Mouse (Mus musculus): ENCODE measurements around the gene Pclo. TPM values are rescaled to one million over a fixed set of nuclear protein-coding genes. Genes with fewer than 3 reads are reported as not detected.
"Not testable (repeated sequence)": the region's sequence is repeated elsewhere in the genome, so short reads cannot be mapped to it uniquely, and the experiment has no call there.

The Pclo gene
- under 1 TPM; 0.26 to 0.28 TPM for total RNA-seq (2021)

DNA sequence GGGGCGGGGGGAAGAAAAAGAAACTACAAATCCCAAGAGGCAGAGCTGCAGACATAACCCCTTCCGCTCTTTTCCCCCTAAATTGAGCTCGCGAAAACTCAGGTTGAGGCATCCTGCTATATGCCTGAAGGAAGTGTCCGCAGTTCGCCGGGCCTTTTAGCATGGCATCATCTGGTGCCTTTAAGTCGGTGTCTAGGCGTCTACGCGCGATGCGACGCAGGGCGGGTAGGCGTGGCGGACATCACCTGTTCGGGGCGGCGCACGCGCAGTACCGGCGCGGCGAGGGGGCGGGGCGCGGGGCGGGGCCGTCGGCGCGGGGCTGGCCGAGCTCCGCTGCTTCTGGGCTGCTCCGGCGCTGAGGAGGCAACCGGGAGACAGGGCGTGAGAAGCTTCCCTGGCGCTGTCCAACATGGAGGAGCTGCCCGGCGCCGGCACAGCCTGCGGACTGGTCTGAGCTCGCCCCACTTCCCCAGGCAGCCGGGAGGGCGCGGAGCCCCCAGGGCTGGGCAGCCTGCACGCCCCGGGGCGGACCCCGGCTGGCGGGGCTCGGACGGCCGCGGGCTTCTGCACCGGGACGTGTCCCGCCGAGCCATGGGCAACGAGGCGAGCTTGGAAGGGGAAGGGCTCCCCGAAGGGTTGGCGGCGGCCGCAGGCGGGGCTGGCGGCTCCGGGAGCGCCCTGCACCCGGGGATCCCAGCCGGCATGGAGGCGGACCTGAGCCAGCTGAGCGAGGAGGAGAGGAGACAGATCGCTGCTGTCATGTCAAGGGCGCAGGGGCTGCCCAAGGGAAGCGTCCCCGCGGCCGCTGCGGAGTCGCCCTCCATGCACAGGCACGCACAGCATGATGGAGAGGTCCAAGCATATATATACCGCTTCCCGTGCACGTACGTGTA, at the start of gene Pclo:
Gene Pclo (plus strand): TSS at position 288 of the 893 bp plus-strand sequence.
- intact Hi-C loops (cut with DNase I): no loop called here

DNA sequence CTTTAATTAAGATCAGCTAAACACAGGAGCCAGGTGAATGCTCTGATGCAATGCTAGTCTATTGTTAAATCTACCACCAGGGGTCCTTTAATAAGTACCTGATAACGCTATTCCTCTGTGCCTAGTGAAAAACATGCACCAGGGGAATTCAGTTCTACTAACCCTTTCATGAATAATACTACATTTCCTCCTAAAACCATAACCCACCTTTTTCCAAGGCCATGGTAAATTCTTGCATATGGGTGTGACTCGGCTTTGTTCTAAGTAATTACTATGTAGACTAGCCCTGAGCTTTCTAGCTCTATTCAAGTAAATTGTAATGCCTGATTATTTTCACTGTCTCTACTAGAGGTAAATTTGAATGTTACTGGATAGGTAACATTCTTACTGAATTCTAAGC, 20.3 kb upstream of the Pclo start:
- DNase-seq (ENCODE audit: low spot score); intact Hi-C loops (cut with DNase I): not testable (repeated sequence)

More for the DNA sequence above, at the start of gene Pclo:
- DNase-seq (ENCODE audit: low spot score): peak; percentile 4

DNA sequence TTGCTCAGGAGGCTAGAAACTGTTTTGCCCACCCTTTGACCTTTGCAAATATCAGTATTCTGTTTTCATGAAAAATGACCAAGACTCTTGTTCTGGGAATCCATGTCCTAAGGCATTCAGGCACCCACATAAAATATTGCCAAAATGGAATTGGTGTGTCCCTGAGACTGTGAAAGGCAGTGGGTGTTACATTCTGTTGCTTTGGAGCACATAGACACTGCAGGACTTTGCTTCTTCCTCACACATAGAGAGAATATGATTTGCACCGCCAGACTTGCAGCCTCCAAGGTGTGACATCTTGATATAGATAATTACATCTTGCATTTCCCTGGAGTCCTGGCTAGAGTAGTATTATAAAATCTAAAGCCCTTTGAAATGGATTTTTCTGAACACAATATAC, 6.2 kb upstream of the Pclo start:
- intact Hi-C loops (cut with DNase I): no loop called here
- no peak for DNase-seq (ENCODE audit: low spot score)

DNA sequence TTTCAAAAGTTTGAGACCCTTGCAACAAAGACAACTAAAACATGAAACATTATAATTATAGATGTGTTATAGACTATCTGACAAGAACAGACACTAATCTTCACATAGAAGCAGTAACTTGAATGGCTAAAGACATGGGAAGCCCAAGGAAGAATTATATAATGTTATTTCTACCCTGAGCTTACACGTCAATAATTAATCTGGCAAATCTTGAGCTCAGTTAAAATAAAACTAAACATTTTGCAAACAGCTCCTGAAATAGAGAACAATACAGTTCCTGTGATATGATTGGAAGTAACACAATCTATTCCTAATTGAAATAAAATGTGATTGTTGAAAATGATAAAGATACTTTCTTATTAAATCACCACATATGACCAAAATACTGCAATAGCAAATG, 5.1 kb upstream of the Pclo start:
- no peak for DNase-seq (ENCODE audit: low spot score)
- intact Hi-C loops (cut with DNase I): no loop called here

DNA sequence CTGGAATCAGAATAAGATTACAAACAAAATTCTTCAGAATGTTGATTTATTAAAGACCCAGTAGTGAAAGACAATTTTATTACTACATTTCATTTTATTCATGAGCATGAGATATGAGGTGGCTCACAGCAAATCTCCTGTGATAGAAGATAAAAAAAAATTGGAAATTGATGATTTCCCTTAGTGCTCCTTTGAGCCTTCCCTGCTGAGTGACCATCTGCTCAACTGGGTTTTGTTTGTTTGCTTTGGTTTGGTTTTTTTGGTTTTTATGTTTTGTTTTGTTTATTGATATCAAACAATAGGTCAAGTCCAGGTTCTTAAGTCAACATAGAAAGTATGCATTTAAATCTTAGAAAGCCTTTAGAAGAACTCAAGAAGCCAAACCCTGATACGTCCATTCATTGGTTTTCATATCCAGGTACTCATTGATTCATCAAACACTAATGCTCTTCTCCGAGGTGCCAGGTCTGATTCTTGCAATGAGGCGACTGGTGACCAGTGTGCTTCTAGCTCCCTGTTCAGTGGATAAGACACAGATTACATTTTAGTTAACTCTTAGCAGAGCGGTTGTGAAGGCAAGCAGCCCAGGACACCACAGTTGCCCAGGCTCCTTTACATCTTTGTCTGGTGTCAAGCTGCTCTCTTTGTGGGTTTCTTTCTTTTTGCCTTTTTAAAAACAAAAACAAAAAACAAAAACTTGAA, 3.6 kb downstream of the Pclo start:
- no peak for DNase-seq (ENCODE audit: low spot score)
- intact Hi-C loops (cut with DNase I): no loop called here

DNA sequence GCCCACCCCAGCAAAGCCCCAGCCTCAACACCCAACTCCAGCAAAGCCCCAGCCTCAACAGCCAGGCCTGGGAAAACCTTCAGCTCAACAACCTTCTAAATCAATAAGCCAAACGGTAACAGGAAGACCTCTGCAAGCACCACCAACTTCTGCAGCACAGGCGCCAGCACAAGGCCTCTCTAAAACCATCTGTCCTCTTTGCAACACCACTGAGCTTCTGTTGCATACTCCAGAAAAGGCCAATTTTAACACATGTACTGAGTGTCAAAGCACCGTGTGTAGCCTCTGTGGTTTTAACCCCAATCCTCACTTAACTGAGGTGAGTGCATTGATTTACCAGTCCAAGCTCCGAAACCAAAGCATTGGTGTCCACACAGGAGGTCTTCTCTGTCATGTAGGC, 7.3 kb downstream of the Pclo start:
- intact Hi-C loops (cut with DNase I): no loop called here
- DNase-seq (ENCODE audit: low spot score): no peak

DNA sequence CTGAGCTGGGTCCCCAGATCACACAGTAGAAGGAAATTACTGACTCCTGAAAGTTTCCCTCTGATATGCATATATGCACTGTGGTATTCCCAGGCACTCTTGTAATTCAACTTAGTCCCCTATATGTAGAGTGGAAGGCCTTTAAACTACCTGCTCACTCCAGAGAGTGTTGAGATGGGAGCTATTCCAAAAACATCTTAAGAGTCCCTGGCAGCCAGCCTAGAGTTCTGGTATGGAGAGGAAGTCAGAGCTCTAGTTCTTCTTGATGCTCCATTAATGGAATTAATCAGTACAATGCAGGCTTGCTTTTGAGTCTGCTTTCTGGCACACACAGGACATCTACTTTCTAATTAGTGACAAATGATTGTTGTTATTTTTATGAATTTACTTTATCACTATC, 11.3 kb downstream of the Pclo start:
- DNase-seq (ENCODE audit: low spot score): no peak
- intact Hi-C loops (cut with DNase I): no loop called here

DNA sequence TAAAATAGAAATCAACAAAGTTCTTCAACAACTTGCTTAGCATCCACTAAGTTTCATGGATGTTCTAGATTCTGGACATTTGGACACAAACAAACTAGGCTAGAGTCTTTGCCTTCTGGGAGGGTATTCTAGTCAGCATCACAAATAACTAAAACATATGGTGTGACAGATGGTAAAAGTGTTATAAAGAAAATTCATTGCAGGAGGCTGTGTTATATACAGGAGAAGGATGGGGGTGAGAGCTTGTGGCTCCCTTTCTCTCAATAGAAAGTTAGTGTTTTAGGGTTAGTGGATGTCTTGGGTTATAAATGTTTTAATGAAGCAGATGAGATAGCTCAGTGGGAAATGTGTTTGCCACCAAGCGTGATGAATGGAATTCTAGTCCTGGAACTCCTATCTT, 13.1 kb downstream of the Pclo start:
- intact Hi-C loops (cut with DNase I): no loop called here
- no peak for DNase-seq (ENCODE audit: low spot score)

DNA sequence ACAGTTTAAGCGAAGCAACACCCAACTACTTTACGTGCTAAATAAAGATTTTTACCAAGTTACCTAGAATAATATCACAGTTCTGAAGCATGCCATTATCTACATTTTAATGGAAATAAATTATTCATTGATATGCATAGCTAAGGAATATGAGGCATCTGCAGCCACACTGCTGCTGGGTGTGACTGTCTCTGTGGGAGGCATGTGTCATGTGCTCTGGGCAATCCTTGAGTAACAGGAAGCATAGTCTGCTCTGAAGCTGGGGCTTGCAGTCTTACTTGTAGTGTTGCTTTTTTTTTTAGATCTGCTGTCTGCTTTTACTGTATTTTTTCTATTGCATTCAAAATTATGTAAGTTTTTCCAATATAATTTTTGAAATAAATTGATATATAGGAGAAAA, 17.2 kb downstream of the Pclo start:
- intact Hi-C loops (cut with DNase I): no loop called here
- DNase-seq (ENCODE audit: low spot score): no peak

DNA sequence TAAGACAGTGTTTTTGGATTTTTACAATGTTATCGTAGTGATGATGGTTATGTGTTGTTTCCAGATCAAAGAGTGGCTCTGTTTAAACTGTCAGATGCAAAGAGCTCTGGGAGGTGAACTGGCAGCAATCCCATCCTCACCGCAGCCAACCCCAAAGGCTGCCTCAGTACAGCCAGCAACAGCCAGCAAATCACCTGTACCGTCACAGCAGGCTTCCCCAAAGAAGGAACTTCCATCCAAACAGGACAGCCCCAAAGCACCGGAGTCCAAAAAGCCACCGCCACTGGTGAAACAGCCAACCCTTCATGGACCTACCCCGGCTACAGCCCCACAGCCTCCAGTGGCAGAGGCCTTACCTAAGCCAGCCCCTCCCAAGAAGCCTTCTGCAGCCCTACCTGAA, 24.6 kb downstream of the Pclo start:
- DNase-seq (ENCODE audit: low spot score): no peak
- intact Hi-C loops (cut with DNase I): no loop called here

DNA sequence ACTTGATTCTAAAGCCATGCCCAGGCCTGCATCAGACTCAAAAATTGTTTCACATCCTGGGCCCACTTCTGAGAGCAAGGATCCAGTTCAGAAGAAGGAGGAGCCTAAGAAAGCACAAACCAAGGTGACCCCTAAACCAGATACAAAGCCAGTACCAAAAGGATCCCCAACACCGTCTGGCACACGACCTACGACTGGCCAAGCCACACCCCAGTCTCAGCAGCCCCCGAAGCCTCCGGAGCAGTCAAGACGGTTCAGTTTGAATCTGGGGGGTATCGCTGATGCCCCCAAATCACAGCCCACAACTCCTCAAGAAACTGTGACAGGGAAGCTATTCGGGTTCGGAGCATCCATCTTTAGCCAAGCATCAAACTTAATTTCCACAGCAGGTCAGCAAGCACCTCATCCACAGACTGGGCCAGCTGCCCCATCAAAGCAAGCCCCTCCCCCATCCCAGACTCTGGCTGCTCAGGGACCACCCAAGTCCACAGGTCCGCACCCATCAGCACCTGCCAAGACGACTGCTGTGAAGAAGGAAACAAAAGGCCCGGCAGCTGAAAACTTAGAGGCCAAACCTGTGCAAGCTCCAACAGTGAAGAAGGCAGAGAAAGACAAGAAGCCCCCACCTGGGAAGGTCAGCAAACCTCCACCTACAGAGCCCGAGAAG, 25.4 kb downstream of the Pclo start:
- intact Hi-C loops (cut with DNase I): no loop called here
- no peak for DNase-seq (ENCODE audit: low spot score)

DNA sequence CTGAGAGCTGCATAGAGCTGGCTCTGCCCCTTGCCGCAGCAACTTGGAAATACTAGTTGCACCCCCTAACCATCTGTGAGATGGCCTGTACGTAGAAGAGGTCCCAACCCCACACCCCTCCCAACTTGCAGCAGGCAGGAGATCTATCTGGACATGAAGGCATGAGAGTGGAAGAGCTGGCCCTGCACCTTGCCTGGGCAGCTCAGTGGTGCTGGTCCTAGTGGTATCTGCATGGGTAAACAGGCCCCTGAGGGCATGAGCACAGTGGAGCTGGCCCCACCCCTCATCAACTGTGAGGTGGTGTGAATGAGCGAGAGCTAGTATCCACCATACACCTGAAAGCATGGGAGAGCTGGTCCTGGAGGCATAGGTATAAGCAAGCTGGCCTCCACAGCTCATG, 60.9 kb downstream of the Pclo start:
- intact Hi-C loops (cut with DNase I): loop anchor here (10.0 kb wide), 1 partner anchor 109 kb away; no protein-coding TSS in a partner anchor
- no peak for DNase-seq (ENCODE audit: low spot score)

DNA sequence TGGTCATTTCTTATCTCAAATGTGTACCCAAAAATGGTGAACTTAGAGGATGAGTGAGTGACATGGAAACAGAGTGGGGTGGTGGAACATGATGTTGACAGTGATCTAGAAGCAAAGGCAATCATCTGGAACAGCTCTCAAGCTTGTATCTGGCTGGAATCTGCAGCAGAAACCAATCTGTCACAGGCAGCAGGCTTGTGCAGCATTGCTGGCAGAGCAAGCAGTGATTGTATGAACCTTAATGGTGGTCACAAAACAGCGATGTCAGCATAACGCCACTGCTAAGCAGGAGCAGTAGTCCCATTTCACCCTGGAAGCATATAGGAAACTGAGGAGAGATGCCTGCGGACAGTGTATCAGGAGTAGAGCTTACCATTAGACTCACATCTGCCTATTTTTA, 76.8 kb downstream of the Pclo start:
- intact Hi-C loops (cut with DNase I): no loop called here
- DNase-seq (ENCODE audit: low spot score): no peak

DNA sequence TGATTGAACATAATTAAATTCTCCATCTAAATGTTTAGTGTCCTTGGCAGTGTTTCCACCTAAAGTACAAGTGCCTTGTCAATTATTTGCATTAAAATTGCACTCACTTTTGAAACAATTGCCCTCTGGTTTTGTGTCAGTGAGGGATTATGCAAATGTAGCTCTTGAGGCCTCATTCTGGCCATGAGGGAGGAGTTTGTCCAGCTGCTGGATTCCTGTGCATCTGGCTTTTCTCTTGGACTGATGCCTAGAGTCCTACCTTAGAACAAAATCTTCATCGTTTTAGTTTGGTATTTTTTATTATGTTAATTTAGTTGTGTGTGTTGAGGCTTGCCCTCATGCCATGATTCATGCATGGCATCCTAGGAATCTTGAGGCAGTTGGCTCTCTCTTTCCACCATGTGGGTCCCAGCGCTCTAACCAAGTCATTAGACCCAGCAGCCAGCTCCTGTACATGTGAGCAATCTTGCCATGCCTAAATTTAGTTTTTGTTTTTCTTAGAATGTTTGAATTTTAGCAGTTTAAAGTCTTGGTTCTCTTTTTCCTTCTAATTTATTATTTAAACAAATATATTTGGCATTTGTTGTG, 80.8 kb downstream of the Pclo start:
- intact Hi-C loops (cut with DNase I): no loop called here
- no peak for DNase-seq (ENCODE audit: low spot score)

DNA sequence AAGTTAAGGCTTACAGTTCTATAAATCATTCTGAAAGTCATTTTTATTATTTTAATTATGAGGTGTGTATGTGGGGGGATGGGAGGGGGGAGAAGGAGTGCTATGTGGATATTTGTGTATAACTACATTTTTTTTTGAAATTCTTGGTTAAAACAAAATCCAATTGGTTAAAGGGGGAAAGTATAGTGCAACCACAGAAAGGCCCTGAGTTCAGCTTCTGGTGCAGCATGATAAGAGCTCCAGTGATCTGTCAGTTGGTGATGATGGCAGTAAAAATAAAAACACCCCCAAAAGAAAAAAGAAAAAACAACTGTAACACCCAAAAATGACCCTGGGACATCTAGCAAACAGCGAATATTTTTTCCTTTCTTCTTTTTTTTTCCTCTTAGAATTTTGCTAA, 93.6 kb downstream of the Pclo start:
- intact Hi-C loops (cut with DNase I): no loop called here

DNA sequence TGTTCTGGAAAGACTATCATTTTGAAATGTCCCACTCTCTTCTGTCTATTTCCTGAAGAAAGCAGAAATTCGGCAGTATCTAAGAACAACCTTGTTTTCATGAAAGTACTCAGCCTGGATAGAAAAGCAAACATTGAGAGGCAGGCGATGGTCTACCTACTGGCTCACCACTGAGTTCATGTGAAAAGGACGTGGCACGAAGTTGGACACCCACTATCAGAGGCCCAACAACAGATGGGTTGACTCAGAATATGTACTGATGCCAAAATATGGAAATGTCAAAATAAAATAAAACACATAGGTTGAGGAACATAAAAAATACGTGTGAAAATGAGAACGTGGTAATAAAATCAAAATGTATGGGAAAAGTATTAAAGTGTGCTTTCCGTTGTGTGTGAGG, 106.4 kb downstream of the Pclo start:
- intact Hi-C loops (cut with DNase I): no loop called here
- no peak for DNase-seq (ENCODE audit: low spot score)

More for the DNA sequence above, 93.6 kb downstream of the Pclo start:
- DNase-seq (ENCODE audit: low spot score): no peak

DNA sequence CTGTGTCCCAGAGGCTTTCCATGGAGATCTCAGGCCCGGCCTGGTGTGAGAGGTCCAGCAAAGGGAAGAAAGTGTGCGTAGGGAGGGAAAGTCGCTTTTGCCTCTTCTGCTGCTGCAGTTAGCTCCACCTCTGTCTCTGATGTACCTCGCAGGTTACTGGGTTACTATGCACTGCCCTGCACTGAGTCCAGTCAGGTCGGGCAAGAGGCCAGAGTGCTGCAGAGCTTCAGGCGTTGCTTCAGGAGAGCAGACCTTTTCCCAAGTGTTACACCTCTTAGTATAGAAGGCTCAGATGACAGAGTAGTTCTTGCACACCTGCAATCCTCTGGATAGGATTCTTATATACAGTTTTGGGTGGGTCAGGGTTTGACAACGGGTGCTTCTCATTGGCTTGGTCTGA, 108.6 kb downstream of the Pclo start:
- intact Hi-C loops (cut with DNase I): no loop called here
- no peak for DNase-seq (ENCODE audit: low spot score)

DNA sequence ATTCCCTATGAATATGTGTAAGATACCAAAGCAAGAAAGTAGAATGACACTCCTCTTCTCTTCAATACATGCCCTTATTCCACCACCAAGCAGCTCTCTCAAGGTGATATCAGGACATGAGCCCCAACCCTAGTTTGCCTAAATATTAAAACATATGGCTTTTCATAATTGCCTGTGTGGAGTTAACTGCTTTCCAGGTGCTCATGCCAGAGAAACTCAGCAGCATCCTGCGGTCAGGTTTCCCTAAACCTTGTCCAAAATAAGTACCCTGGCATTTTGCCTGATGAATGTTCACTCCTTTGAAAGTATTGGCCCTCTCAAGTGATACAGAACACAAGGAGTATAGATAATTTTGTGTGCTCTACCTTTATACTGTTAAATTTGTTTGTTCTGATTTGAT, 126.5 kb downstream of the Pclo start:
- intact Hi-C loops (cut with DNase I): no loop called here
- no peak for DNase-seq (ENCODE audit: low spot score)

DNA sequence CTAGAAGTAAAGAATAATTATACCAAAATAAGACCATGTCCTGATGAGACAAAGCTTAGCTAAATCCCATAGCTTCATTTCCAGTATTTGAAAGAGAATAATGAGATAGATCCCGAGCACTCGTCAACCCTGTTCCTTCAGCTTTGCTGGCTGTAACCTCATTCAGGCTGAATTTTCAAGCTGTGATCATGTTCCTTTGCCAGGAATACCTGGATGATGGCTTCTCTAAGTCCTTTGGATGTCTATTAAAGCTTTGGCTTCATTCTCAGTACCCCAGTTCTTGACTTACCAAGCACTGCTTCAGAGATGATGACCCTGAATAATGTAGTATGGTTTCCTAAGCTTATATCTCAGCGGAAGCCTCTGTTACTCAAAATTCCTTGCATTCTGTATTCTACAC, 131.1 kb downstream of the Pclo start:
- intact Hi-C loops (cut with DNase I): no loop called here
- no peak for DNase-seq (ENCODE audit: low spot score)

DNA sequence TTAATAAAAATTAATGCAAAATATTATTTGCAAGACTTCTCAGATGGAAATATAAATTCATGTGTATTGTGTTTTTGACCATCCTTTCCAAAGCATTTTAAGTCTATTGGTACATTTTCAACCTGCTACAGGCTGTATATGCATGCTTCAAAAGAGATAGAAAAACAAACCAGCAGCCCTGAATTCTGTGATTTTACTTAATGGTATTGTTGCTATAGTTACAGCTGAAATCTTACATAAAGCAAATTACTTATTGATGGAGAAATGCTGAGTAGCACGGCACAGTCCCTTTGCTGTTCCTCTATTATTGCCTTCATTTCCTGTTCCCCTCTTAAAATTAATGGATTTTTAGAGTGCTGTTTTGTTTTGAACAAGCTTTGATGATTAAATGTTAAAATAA, 145.9 kb downstream of the Pclo start:
- intact Hi-C loops (cut with DNase I): no loop called here

DNA sequence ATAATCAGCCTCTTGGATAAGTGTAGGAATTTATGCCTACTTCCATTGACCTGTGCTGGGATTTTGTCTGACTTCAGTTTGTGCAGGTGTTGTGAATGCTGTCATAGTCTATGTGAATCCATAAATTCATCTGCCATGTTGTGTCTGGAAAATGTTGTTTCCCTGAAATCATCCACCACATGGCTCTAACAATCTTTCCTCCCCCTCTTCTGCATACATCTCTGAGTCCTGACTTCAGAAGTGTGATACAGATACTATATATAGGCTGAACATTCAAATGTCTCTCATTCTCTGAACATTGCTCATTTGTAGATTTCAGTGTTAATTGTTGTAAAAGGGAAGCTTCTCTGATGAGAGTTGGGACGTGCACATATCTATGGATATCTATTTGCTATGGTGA, 147.5 kb downstream of the Pclo start:
- intact Hi-C loops (cut with DNase I): no loop called here
- no peak for DNase-seq (ENCODE audit: low spot score)

More for the DNA sequence above, 145.9 kb downstream of the Pclo start:
- no peak for DNase-seq (ENCODE audit: low spot score)

Measured in heart, postnatal 25 days (tissue).